In genomic region chr8:27679164-27679563, GRCm38 (mm10) we compare ENCODE assay signal across 8 mouse cellular contexts.
DNase-seq lines count a peak whose midpoint lies in the region; TF ChIP-seq lines count a peak whose summit lies in the region.

No protein-coding gene starts in this region.

- 21% methylated on average over 2 of the region's 2 CpGs for WGBS in hindbrain, embryonic 10.5 days

- H3K9me3 ChIP-seq in ES-Bruce4 (replicated peaks; ENCODE audit: control insufficient read depth, insufficient read depth, low read length, poor library complexity, severe bottlenecking), result no peaks in the 10 kb centered on the region
- no peaks in the 10 kb centered on the region for H3K9me3 ChIP-seq in hindbrain, embryonic 10.5 days

- DNase-seq in 3T3-L1 (ENCODE audit: low read depth, low spot score), result peak; percentile 70
- DNase-seq in cerebellum, postnatal 36 days, result peak; percentile 21 to 35
- peak; percentile 58 for DNase-seq in hindbrain, embryonic 10.5 days (ENCODE audit: low spot score)
- DNase-seq in layer of hippocampus, adult 18-20 months (ENCODE audit: low spot score in 2 of 2), result peak; percentile 34 to 79
- DNase-seq in lung, postnatal 36 days, result peak; percentile 25
- DNase-seq in right cerebral cortex, postnatal 4 days, result peak; percentile 54
- no peak for DNase-seq in spleen, postnatal 36 days (ENCODE audit: low spot score in 2 of 2)

- H3K9ac ChIP-seq in ES-Bruce4 (ENCODE audit: low read depth, poor library complexity, severe bottlenecking), result no peak overlapping the region

- H3K4me3 ChIP-seq in ES-Bruce4 (ENCODE audit: low read depth, low read length), result no peak overlapping the region
- H3K4me3 ChIP-seq in hindbrain, embryonic 10.5 days, result no peak overlapping the region

- H3K27ac ChIP-seq in ES-Bruce4 (ENCODE audit: insufficient read depth, low read length), result no peak overlapping the region
- no peak overlapping the region for H3K27ac ChIP-seq in hindbrain, embryonic 10.5 days

- TF ChIP-seq EP300 in ES-Bruce4 (IDR thresholded peaks at IDR 0.05; ENCODE audit: insufficient read depth, low read depth, low read length), result no peak

- TF ChIP-seq POLR2A in ES-Bruce4 (IDR thresholded peaks at IDR 0.05; ENCODE audit: insufficient read depth, low read length), result no peak

- TF ChIP-seq CTCF in ES-Bruce4 (IDR thresholded peaks at IDR 0.05; ENCODE audit: low read depth, low read length), result peak; percentile 55

- H3K36me3 ChIP-seq in ES-Bruce4 (ENCODE audit: control insufficient read depth, insufficient read depth, low read length, poor library complexity, severe bottlenecking), result no peaks in the 10 kb centered on the region
- no peaks in the 10 kb centered on the region for H3K36me3 ChIP-seq in hindbrain, embryonic 10.5 days

- no peaks in the 10 kb centered on the region for H3K27me3 ChIP-seq in ES-Bruce4 (ENCODE audit: control insufficient read depth, insufficient read depth, low read length, poor library complexity, severe bottlenecking)
- no peaks in the 10 kb centered on the region for H3K27me3 ChIP-seq in hindbrain, embryonic 10.5 days (ENCODE audit: insufficient read depth, poor library complexity, severe bottlenecking)

- no peaks in the 10 kb centered on the region for H3K4me1 ChIP-seq in ES-Bruce4 (ENCODE audit: control insufficient read depth, insufficient read depth, low read length)
- H3K4me1 ChIP-seq in hindbrain, embryonic 10.5 days (replicated peaks), result peaks cover 8% of the 10 kb centered on the region; the same call in 1 of the 2 replicates

Comparison
In these comparisons a context has a peak if more than half of its experiments do, and no peak if none do; other contexts are left out.
1. DNase-seq: peak in 3T3-L1 (single experiment), cerebellum, postnatal 36 days (2 of 2), hindbrain, embryonic 10.5 days (single experiment), layer of hippocampus, adult 18-20 months (2 of 2), lung, postnatal 36 days (single experiment) and right cerebral cortex, postnatal 4 days (single experiment); none in spleen, postnatal 36 days (0 of 2).